In genomic region chr12:70877926-70878710, GRCm38 (mm10) we compare ENCODE assay signal across 11 mouse cellular contexts. TPM values are rescaled to one million over a fixed set of nuclear protein-coding genes. Genes with fewer than 3 reads are reported as not detected.
DNase-seq lines count a peak whose midpoint lies in the region; ATAC-seq lines count a peak whose summit lies in the region.
"Had no signal": no experiment of that assay in that cellular context is flagged by ENCODE, and none has a peak within 500 bp of the region (broad histone marks: within the 10 kb centered on the region; RNA-seq: fewer than 3 reads in every experiment).

No protein-coding gene starts in this region.

- no peak for ATAC-seq in limb, embryonic 12.5 days (ENCODE audit: insufficient number of reproducible peaks, insufficient read depth, low FRiP score, low TSS enrichment, low read depth)
- ATAC-seq in lung, embryonic 16.5 days (ENCODE audit: low read depth) = peak; percentile 68
- no peak for ATAC-seq in erythroid progenitor cell, adult 5-6 weeks (replicated peaks; ENCODE audit: low FRiP score, poor library complexity, severe bottlenecking)
- ATAC-seq: Patski had no signal

- no peaks in the 10 kb centered on the region for H3K4me1 ChIP-seq in limb, embryonic 12.5 days (replicated peaks)
- no peaks in the 10 kb centered on the region for H3K4me1 ChIP-seq in limb, embryonic 10.5 days
- H3K4me1 ChIP-seq in lung, embryonic 16.5 days (replicated peaks; ENCODE audit: control insufficient read depth, insufficient read depth, low read length) = peaks cover 15% of the 10 kb centered on the region
- H3K4me1 ChIP-seq: embryonic facial prominence, embryonic 12.5 days had no signal

- no peaks in the 10 kb centered on the region for H3K27me3 ChIP-seq in limb, embryonic 12.5 days
- no peaks in the 10 kb centered on the region for H3K27me3 ChIP-seq in limb, embryonic 10.5 days (ENCODE audit: low read depth, poor library complexity, severe bottlenecking)
- H3K27me3 ChIP-seq in lung, embryonic 16.5 days (ENCODE audit: control insufficient read depth, insufficient read depth, low read depth, low read length) = no peaks in the 10 kb centered on the region
- H3K27me3 ChIP-seq: embryonic facial prominence, embryonic 12.5 days; Patski had no signal

- WGBS in limb, embryonic 12.5 days = 90% methylated on average over 20 of the region's 20 CpGs
- WGBS in limb, embryonic 10.5 days = 92% methylated on average over 20 of the region's 20 CpGs
- whole genome bisulfite sequencing in lung, embryonic 16.5 days = 77% methylated on average over 20 of the region's 20 CpGs

- no peaks in the 10 kb centered on the region for H3K9me3 ChIP-seq in limb, embryonic 12.5 days
- no peaks in the 10 kb centered on the region for H3K9me3 ChIP-seq in limb, embryonic 10.5 days (replicated peaks)
- H3K9me3 ChIP-seq in lung, embryonic 16.5 days (ENCODE audit: control insufficient read depth, low read length) = no peaks in the 10 kb centered on the region
- H3K9me3 ChIP-seq: embryonic facial prominence, embryonic 12.5 days had no signal

- no peak overlapping the region for H3K4me2 ChIP-seq in limb, embryonic 12.5 days
- H3K4me2 ChIP-seq in lung, embryonic 16.5 days (ENCODE audit: low read depth, low read length) = no peak overlapping the region
- H3K4me2 ChIP-seq: embryonic facial prominence, embryonic 12.5 days had no signal

- 0 out of 2 replicates have a peak overlapping the region, but pooled peaks have one; percentile 12 for H3K27ac ChIP-seq in limb, embryonic 12.5 days
- no peak overlapping the region for H3K27ac ChIP-seq in limb, embryonic 10.5 days
- peak overlapping the region; percentile 55; the same call in 1 of the 2 replicates for H3K27ac ChIP-seq in lung, embryonic 16.5 days (ENCODE audit: low read length)
- H3K27ac ChIP-seq: embryonic facial prominence, embryonic 12.5 days had no signal

- H3K36me3 ChIP-seq in limb, embryonic 12.5 days = peaks cover 70% of the 10 kb centered on the region
- peaks cover 77% of the 10 kb centered on the region for H3K36me3 ChIP-seq in limb, embryonic 10.5 days
- peaks cover 26% of the 10 kb centered on the region for H3K36me3 ChIP-seq in lung, embryonic 16.5 days (ENCODE audit: control insufficient read depth, insufficient read depth, low read length)

- no peak overlapping the region for H3K4me3 ChIP-seq in limb, embryonic 12.5 days (replicated peaks)
- H3K4me3 ChIP-seq in limb, embryonic 10.5 days = no peak overlapping the region
- no peak overlapping the region for H3K4me3 ChIP-seq in lung, embryonic 16.5 days (ENCODE audit: low read length)
- H3K4me3 ChIP-seq: embryonic facial prominence, embryonic 12.5 days had no signal

- DNase-seq in gastrocnemius, adult 18-20 months (ENCODE audit: low spot score) = peak; percentile 39
- DNase-seq in gastrocnemius, postnatal 10 days = no peak
- DNase-seq in limb, embryonic 10.5 days (ENCODE audit: low spot score) = no peak
- peak; percentile 85 to 87 for DNase-seq in cerebellum, postnatal 10 days
- no peak for DNase-seq in ovary, postnatal 36 days (ENCODE audit: low spot score)
- DNase-seq: thymus, adult 18-20 months had no signal

- H3K9ac ChIP-seq in limb, embryonic 12.5 days (replicated peaks) = no peak overlapping the region
- H3K9ac ChIP-seq in lung, embryonic 16.5 days (ENCODE audit: low read length) = no peak overlapping the region
- H3K9ac ChIP-seq: embryonic facial prominence, embryonic 12.5 days had no signal

RNA-seq across cellular contexts. Expression of gene Frmd6, which starts 52.8 kb away (rescaled TPM):
- 10 to 100 TPM; 10.2 to 18.8 TPM for total RNA-seq in gastrocnemius, adult 18-20 months (2021)
- 10 to 100 TPM; 27.4 to 34.5 TPM for total RNA-seq in gastrocnemius, postnatal 10 days (2021)
- polyA plus RNA-seq in limb, embryonic 12.5 days (2016; fragmentation: Nextera tagmentation; extraction: Ambion mirVana) = 75.1 and 75.2 TPM in 2 replicates
- polyA plus RNA-seq in limb, embryonic 10.5 days (2016; fragmentation: Nextera tagmentation; extraction: Ambion mirVana) = 47.9 and 55.6 TPM in 2 replicates
- 36.4 and 38.9 TPM in 2 replicates for polyA plus RNA-seq in lung, embryonic 16.5 days (2015; fragmentation: Nextera tagmentation; extraction: Ambion mirVana)
- total RNA-seq in erythroid progenitor cell, adult 5-6 weeks (2015; ENCODE audit: low replicate concordance) = 0.42 and 1.4 TPM in 2 replicates
- total RNA-seq in erythroid progenitor cell, adult 5-6 weeks (2017; ENCODE audit: low replicate concordance) = 2.3 and 3.2 TPM in 2 replicates

RNA-seq across cellular contexts. Expression of gene Actr10, which starts 59.5 kb away (rescaled TPM):
- total RNA-seq in gastrocnemius, adult 18-20 months (2021) = 100 to 1,000 TPM in 1 of 2 experiments, 10 to 100 TPM in 1; 93.2 to 103 TPM
- total RNA-seq in gastrocnemius, postnatal 10 days (2021) = 100 to 1,000 TPM; 126 to 127 TPM
- polyA plus RNA-seq in limb, embryonic 12.5 days (2016; fragmentation: Nextera tagmentation; extraction: Ambion mirVana) = 249 and 250 TPM in 2 replicates
- polyA plus RNA-seq in limb, embryonic 10.5 days (2016; fragmentation: Nextera tagmentation; extraction: Ambion mirVana) = 221 and 232 TPM in 2 replicates
- 232 and 234 TPM in 2 replicates for polyA plus RNA-seq in lung, embryonic 16.5 days (2015; fragmentation: Nextera tagmentation; extraction: Ambion mirVana)
- 47.2 and 48.6 TPM in 2 replicates for total RNA-seq in erythroid progenitor cell, adult 5-6 weeks (2015; ENCODE audit: low replicate concordance)
- total RNA-seq in erythroid progenitor cell, adult 5-6 weeks (2017; ENCODE audit: low replicate concordance) = 11.7 and 11.9 TPM in 2 replicates

Comparison
In these comparisons a context has a peak if more than half of its experiments do, and no peak if none do; other contexts are left out.
1. DNase-seq: peak in gastrocnemius, adult 18-20 months (single experiment) and cerebellum, postnatal 10 days (2 of 2); none in gastrocnemius, postnatal 10 days (single experiment), limb, embryonic 10.5 days (single experiment) and ovary, postnatal 36 days (single experiment).